Mouse (Mus musculus): Measurements from ENCODE around the gene Gm595.
A peak's percentile ranks its signal among the peaks of the same experiment; 100 is the strongest.

Gm595 gene

DNA sequence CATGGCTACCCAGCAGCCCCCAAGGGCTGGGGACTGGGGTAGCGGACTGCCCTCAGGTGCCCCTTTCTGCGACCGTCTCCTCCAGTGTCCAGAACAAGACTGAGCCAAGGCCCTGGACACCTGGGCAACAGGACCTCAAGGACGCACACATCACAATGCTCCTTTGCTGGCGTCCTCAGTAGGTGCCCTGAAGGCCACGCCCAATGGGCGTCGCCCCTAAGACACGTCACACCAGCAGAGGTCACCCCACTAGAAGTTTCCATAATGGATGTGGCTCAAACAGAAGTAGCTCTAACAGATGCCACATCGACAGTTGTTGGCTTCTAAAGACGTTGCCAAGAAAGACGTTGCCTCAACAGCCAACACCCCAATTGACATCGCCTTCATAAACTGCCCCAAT, at the start of gene Gm595:
TSS of gene Gm595 (minus strand) at position 101 of the 400 bp plus-strand sequence.
- DNase-seq = no peak

DNA sequence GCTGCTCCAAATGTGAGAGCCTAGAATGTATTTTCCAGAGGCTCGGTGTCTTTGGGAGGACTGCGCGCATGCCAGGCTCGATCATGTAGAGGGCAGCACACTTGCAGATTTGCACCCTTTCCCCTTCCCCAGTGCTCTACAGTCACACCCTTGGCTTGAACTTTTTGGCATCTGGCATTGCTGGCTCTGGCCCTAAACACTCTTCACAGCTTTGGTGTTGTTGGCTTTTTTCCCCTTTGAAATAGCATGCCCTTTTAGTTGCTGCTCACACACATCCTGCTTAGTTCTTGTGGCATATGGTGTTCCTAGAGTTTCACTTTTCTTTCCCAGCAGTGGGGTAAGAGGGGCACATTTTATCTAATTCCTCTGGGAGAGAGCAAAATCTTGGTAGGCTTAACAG, 30.9 kb upstream of the Gm595 start:
- no peak for DNase-seq

DNA sequence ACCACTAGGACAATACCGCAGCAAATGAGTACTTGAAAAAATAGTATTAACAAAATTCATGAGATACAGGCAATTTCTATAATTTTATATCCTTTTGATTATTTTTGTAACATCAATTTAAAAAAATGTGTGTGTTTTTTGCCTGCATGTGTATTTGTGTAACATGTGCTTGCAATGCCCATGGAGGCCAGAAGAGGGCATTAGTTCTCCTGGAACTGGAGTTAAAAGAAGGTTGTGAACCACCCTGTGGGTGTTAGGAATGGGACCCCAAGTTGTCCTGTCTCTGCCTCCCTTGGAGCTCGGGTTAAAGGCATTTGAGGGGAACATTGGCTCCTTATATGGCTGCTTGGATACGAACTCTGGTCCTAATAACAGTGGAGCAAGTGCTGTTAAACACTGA, 26.2 kb upstream of the Gm595 start:
- peak; percentile 7 to 11 for DNase-seq

DNA sequence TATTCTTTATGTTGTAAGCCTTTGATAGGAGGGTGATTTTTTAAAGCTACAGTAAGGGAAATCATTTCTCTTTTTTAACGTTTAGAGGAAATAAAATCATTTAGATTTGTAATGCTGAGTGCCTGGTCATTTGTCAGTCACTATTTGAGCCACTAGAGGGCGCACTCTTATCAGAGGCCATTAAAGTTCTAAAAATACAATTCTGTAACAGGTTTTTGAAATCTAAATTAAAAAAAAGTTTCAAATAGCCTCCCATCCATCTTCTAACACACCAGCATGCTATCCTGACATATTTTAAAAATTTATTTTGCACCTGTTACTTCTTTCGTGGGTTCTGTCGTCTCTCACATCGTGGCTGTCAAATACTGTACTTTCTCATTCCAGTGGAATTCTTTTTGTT, 22.0 kb upstream of the Gm595 start:
- DNase-seq = peak; percentile 11 to 31

DNA sequence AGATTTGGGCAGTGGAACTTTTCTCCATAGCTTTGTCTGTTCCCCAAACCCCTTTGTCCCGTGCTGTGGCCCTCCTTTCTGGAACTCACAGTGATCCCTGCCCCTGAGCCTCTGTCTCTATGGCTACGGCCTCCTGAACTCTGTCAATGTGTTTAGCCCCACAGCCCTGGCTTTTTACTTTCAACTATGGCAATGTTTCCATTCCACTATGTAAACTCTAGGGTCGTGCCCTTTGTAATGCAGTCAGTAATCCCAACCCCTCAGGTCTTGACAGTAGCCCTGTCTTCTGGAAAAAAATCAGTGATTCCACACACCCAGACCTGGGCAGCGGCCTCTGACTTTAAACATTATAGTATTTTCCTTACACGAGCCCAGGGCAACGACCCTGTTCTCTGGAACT, 19.3 kb upstream of the Gm595 start:
- DNase-seq = no peak

DNA sequence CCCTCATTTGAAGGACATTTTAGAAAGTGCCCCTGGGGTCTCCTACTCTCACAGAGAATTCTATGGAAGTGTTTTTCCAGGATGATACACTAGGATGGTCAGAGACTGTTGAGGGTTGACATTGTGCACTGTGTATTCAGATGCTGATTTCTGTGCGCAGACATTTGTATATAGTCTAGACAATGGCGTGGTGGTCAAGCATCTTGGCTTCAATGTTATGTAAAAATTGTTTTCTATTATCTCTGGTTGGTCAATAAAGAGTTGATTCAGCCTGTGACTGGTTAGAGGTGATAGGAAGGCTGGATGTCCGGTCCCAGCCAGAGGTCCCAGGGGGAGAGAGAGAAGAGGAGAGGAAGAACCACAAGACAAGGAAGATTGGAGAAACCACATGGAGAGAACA, 16.4 kb upstream of the Gm595 start:
- no peak for DNase-seq

DNA sequence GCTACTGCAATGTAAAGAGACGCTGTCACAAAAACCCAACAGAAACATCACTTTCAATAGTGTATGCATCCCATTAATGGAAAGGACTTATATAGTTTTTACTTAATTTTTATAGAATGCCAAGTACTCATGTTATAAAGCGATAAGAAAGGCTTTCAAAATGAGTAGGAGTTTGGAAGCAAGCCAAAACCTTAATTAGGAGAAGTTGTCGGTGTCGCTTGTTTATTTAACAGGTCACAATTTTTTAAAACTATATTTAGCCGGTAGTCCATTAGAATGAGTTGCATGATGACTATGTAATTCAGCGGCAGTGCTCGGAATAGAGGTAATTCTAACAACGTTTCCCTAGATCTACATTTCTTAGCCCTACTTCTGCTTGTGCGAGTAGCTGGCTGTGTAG, 12.7 kb upstream of the Gm595 start:
- no peak for DNase-seq

DNA sequence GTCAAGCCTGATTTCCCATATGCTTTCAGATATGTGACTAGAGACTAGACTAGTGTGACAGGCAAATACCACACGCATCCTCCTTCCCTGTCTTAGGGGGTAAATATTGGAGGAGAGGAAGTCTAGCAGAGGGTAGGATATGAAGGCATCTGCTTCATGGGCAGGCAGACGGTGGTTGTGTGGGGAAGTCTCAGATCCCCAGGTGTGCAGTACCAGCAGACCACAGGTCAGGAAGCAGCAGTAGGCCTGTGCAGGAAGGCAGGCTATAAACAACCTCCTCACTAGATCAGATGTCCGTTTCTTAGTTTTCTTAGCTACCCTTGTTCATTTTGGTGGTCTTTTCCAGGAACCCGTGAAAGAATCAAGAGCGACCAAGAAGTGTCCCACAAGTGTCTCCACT, 7.1 kb upstream of the Gm595 start:
- no peak for DNase-seq
